Mouse (Mus musculus) neutrophil, adult 5-6 weeks (primary cell): ENCODE measurements around the gene Fndc1. TPM values are rescaled to one million over a fixed set of nuclear protein-coding genes. Genes with fewer than 3 reads are reported as not detected.

Experiments
- ATAC-seq: fragments of 151-379, 151-347 bp; 2 replicates; pipeline ENCODE4 v1.8.0; 2017; ENCODE audit warnings: mild to moderate bottlenecking, moderate TSS enrichment; ENCODE audit not compliant: insufficient number of reproducible peaks, poor library complexity, low FRiP score, severe bottlenecking; ENCODE audit errors: extremely low read depth
- total RNA-seq: library from RNA; stranded (forward); fragments of 200-1000 nt; gene quantifications from 2 replicates; pipeline ENCODE4 v1.2.3, GENCODE M21; 2017

The Fndc1 gene
- total RNA-seq, 1 experiment from 2014 or later = not detected

GRCm38 (mm10) chr17:7740988-7741387 is 86.1 kb downstream of the Fndc1 start:
- no peak for ATAC-seq

GRCm38 (mm10) chr17:7722991-7723390 is 104.1 kb downstream of the Fndc1 start:
- ATAC-seq = no peak

GRCm38 (mm10) chr17:7718886-7719285 is 108.2 kb downstream of the Fndc1 start:
- ATAC-seq = no peak

GRCm38 (mm10) chr17:7717945-7718344 is 109.2 kb downstream of the Fndc1 start:
- ATAC-seq = no peak

GRCm38 (mm10) chr17:7713020-7713419 is 114.1 kb downstream of the Fndc1 start:
- no peak for ATAC-seq

GRCm38 (mm10) chr17:7707073-7707472 is 120.0 kb downstream of the Fndc1 start:
- no peak for ATAC-seq

GRCm38 (mm10) chr17:7690271-7690670 is 136.8 kb downstream of the Fndc1 start:
- ATAC-seq = no peak

Other genes starting within 250 kb of the Fndc1 start
- gene Tagap, start 98.7 kb upstream of the Fndc1 start, total RNA-seq = 83.2 and 88.4 TPM in 2 replicates
- gene Rsph3a, start 118.3 kb upstream of the Fndc1 start, total RNA-seq = 22.2 and 28.2 TPM in 2 replicates